Mouse (Mus musculus) thymus, adult 2 months (tissue): ENCODE data around the gene Card19.

Experiments used
- CTCF ChIP-seq: fragments of 200-500 bp; IDR thresholded peaks from 2 replicates; pipeline ENCODE4 v1.5.1; 2012; ENCODE audit warnings: mild to moderate bottlenecking, control low read depth, low read length, moderate library complexity, borderline replicate concordance; ENCODE audit not compliant: control insufficient read depth, poor library complexity, insufficient read depth; ENCODE audit errors: extremely low read depth
- POLR2A ChIP-seq: fragments of 200-500 bp; IDR thresholded peaks from 2 replicates; pipeline ENCODE4 v1.6.1; 2012; ENCODE audit warnings: mild to moderate bottlenecking, low read length, control low read depth, moderate library complexity; ENCODE audit not compliant: control insufficient read depth, poor library complexity, insufficient read depth; ENCODE audit errors: extremely low read depth

- TF ChIP-seq CTCF (no peak), POLR2A (0 out of 2 replicates have a peak, but pooled peaks have one; percentile 7)
Observed at GRCm38 (mm10) chr13:49242321-49243065, 26.7 kb upstream of the Card19 start.
